Mouse (Mus musculus): ENCODE data around the gene Pnpla7. TPM values are rescaled to one million over a fixed set of nuclear protein-coding genes. Genes with fewer than 3 reads are reported as not detected.
A peak's percentile ranks its signal among the peaks of the same experiment; 100 is the strongest.
"Not testable (repeated sequence)": the region's sequence is repeated elsewhere in the genome, so short reads cannot be mapped to it uniquely, and the experiment has no call there.

Pnpla7 gene
- polyA plus RNA-seq, 1 experiment from 2014 or later = 5.2 TPM

GRCm38 (mm10) chr2:24950189-24950535, 25.7 kb upstream of the Pnpla7 start:
- peak; percentile 46 for ATAC-seq (ENCODE audit: low FRiP score, low read depth)
- WGBS = under 1% methylated on average over 31 of the region's 31 CpGs
- H3K4me3 ChIP-seq = peak overlapping the region; percentile 97

GRCm38 (mm10) chr2:24952537-24953055, 23.2 kb upstream of the Pnpla7 start:
- no peak for ATAC-seq (ENCODE audit: low FRiP score, low read depth)
- 86% methylated on average over 4 of the region's 4 CpGs for WGBS

More at GRCm38 (mm10) chr2:24950189-24950535, 25.7 kb upstream of the Pnpla7 start:
- H3K27ac ChIP-seq = peak overlapping the region; percentile 42; the same call in 1 of the 2 replicates
- peak overlapping the region; percentile 91 for H3K9ac ChIP-seq
- peak overlapping the region; percentile 96 for H3K4me2 ChIP-seq (replicated peaks)
- no peaks in the 10 kb centered on the region for H3K27me3 ChIP-seq (replicated peaks)
- H3K36me3 ChIP-seq = peaks cover 34% of the 10 kb centered on the region
- no peaks in the 10 kb centered on the region for H3K9me3 ChIP-seq
- H3K4me1 ChIP-seq = peaks cover 10% of the 10 kb centered on the region

GRCm38 (mm10) chr2:24960910-24961309, 14.9 kb upstream of the Pnpla7 start:
- no peak for ATAC-seq (ENCODE audit: low FRiP score, low read depth)
- 36% methylated on average over 3 of the region's 3 CpGs for WGBS
- Histone ChIP-seq H3K27me3 (replicated peaks) (no peaks in the 10 kb centered on the region), H3K4me3 (no peak overlapping the region), H3K36me3 (peaks cover 50% of the 10 kb centered on the region), H3K27ac (no peak overlapping the region), H3K9ac (no peak overlapping the region), H3K4me1 (peaks cover 11% of the 10 kb centered on the region), H3K9me3 (no peaks in the 10 kb centered on the region), H3K4me2 (replicated peaks) (no peak overlapping the region)

More at GRCm38 (mm10) chr2:24952537-24953055, 23.2 kb upstream of the Pnpla7 start:
- Histone ChIP-seq H3K4me2 (replicated peaks) (no peak overlapping the region), H3K27me3 (replicated peaks) (no peaks in the 10 kb centered on the region), H3K4me3 (no peak overlapping the region), H3K9ac (no peak overlapping the region), H3K9me3 (no peaks in the 10 kb centered on the region), H3K36me3 (peaks cover 53% of the 10 kb centered on the region), H3K4me1 (peaks cover 10% of the 10 kb centered on the region), H3K27ac (no peak overlapping the region)

GRCm38 (mm10) chr2:24962304-24963000, 13.4 kb upstream of the Pnpla7 start, which contains the start of gene Dph7:
Gene Dph7, plus strand, starts transcription at chr2:24962400.
- H3K27ac ChIP-seq = no peak within 1 kb of the TSS
- ATAC-seq (ENCODE audit: low FRiP score, low read depth) = peak; percentile 93
- H3K4me2 ChIP-seq (replicated peaks) = peak within 1 kb of the TSS; percentile 73
- no peaks in the 10 kb centered on the region for H3K27me3 ChIP-seq (replicated peaks)
- H3K9ac ChIP-seq = peak within 1 kb of the TSS; percentile 72
- WGBS = 2% methylated on average over 28 of the region's 28 CpGs
- peaks cover 11% of the 10 kb centered on the region for H3K4me1 ChIP-seq
- no peaks in the 10 kb centered on the region for H3K9me3 ChIP-seq
- H3K4me3 ChIP-seq = peak within 1 kb of the TSS; percentile 84
- H3K36me3 ChIP-seq = peaks cover 47% of the 10 kb centered on the region

- H3K4me1 ChIP-seq = peaks cover 13% of the 10 kb centered on the region
- H3K27ac ChIP-seq = no peak overlapping the region
- no peak overlapping the region for H3K4me3 ChIP-seq
- no peak for ATAC-seq (ENCODE audit: low FRiP score, low read depth)
- no peak overlapping the region for H3K4me2 ChIP-seq (replicated peaks)
- WGBS = 90% methylated on average over 4 of the region's 4 CpGs
- H3K36me3 ChIP-seq = peaks cover 63% of the 10 kb centered on the region
- no peaks in the 10 kb centered on the region for H3K27me3 ChIP-seq (replicated peaks)
- no peaks in the 10 kb centered on the region for H3K9me3 ChIP-seq
- no peak overlapping the region for H3K9ac ChIP-seq
These were observed 5.4 kb upstream of the Pnpla7 start for GRCm38 (mm10) chr2:24970386-24970785.

GRCm38 (mm10) chr2:24974452-24974851, 1.4 kb upstream of the Pnpla7 start:
- H3K4me1 ChIP-seq = peaks cover 22% of the 10 kb centered on the region
- under 1% methylated on average over 17 of the region's 17 CpGs for WGBS
- not testable (repeated sequence) for ATAC-seq (ENCODE audit: low FRiP score, low read depth); H3K9me3 ChIP-seq; H3K27ac ChIP-seq; H3K27me3 ChIP-seq (replicated peaks)
- peaks cover 33% of the 10 kb centered on the region for H3K36me3 ChIP-seq
- H3K4me3 ChIP-seq = peak overlapping the region; percentile 66
- H3K4me2 ChIP-seq (replicated peaks) = peak overlapping the region; percentile 85
- H3K9ac ChIP-seq = peak overlapping the region; percentile 54

GRCm38 (mm10) chr2:24974906-24975703, 728 bp upstream of the Pnpla7 start, which contains the start of gene Mrpl41:
Gene Mrpl41, minus strand, starts transcription at chr2:24975098.
- peak within 1 kb of the TSS; percentile 54 for H3K9ac ChIP-seq
- WGBS = under 1% methylated on average over 64 of the region's 64 CpGs

GRCm38 (mm10) chr2:24976960-24977359, 1.1 kb downstream of the Pnpla7 start:
- Histone ChIP-seq H3K27ac (no peak overlapping the region), H3K9ac (no peak overlapping the region), H3K9me3 (no peaks in the 10 kb centered on the region), H3K36me3 (peaks cover 10% of the 10 kb centered on the region), H3K4me1 (peaks cover 22% of the 10 kb centered on the region), H3K27me3 (replicated peaks) (no peaks in the 10 kb centered on the region), H3K4me3 (no peak overlapping the region), H3K4me2 (replicated peaks) (no peak overlapping the region)
- WGBS = 92% methylated on average over 5 of the region's 5 CpGs
- ATAC-seq (ENCODE audit: low FRiP score, low read depth) = no peak

More at GRCm38 (mm10) chr2:24974906-24975703, 728 bp upstream of the Pnpla7 start, which contains the start of gene Mrpl41:
- peak within 1 kb of the TSS; percentile 85 for H3K4me2 ChIP-seq (replicated peaks)
- ATAC-seq (ENCODE audit: low FRiP score, low read depth) = peak; percentile 100
- H3K9me3 ChIP-seq = no peaks in the 10 kb centered on the region
- peak within 1 kb of the TSS; percentile 66 for H3K4me3 ChIP-seq
- H3K27ac ChIP-seq = peak within 1 kb of the TSS; percentile 64
- H3K36me3 ChIP-seq = peaks cover 27% of the 10 kb centered on the region
- no peaks in the 10 kb centered on the region for H3K27me3 ChIP-seq (replicated peaks)
- H3K4me1 ChIP-seq = peaks cover 22% of the 10 kb centered on the region

- no peak for ATAC-seq (ENCODE audit: low FRiP score, low read depth)
- Histone ChIP-seq H3K27ac (no peak overlapping the region), H3K9me3 (no peaks in the 10 kb centered on the region), H3K9ac (no peak overlapping the region), H3K27me3 (replicated peaks) (no peaks in the 10 kb centered on the region), H3K4me2 (replicated peaks) (no peak overlapping the region), H3K4me1 (no peaks in the 10 kb centered on the region), H3K4me3 (no peak overlapping the region), H3K36me3 (no peaks in the 10 kb centered on the region)
- 64% methylated on average over 2 of the region's 2 CpGs for WGBS
These were observed 11.9 kb downstream of the Pnpla7 start for GRCm38 (mm10) chr2:24987762-24988161.

GRCm38 (mm10) chr2:24995332-24995731, 19.5 kb downstream of the Pnpla7 start:
- Histone ChIP-seq H3K4me3 (no peak overlapping the region), H3K27ac (no peak overlapping the region), H3K4me1 (no peaks in the 10 kb centered on the region), H3K36me3 (no peaks in the 10 kb centered on the region), H3K27me3 (replicated peaks) (no peaks in the 10 kb centered on the region), H3K9ac (no peak overlapping the region), H3K9me3 (no peaks in the 10 kb centered on the region), H3K4me2 (replicated peaks) (no peak overlapping the region)
- 94% methylated on average over 6 of the region's 6 CpGs for WGBS
- ATAC-seq (ENCODE audit: low FRiP score, low read depth) = no peak

- ATAC-seq (ENCODE audit: low FRiP score, low read depth) = no peak
- Histone ChIP-seq H3K4me1 (no peaks in the 10 kb centered on the region), H3K9me3 (no peaks in the 10 kb centered on the region), H3K36me3 (no peaks in the 10 kb centered on the region), H3K27ac (no peak overlapping the region), H3K27me3 (replicated peaks) (no peaks in the 10 kb centered on the region), H3K4me2 (replicated peaks) (no peak overlapping the region), H3K4me3 (no peak overlapping the region), H3K9ac (no peak overlapping the region)
- WGBS = 97% methylated on average over 2 of the region's 2 CpGs
These were observed 20.6 kb downstream of the Pnpla7 start for GRCm38 (mm10) chr2:24996471-24996870.

GRCm38 (mm10) chr2:25000544-25001235, 24.9 kb downstream of the Pnpla7 start:
- no peaks in the 10 kb centered on the region for H3K27me3 ChIP-seq (replicated peaks)
- H3K4me2 ChIP-seq (replicated peaks) = no peak overlapping the region
- H3K36me3 ChIP-seq = no peaks in the 10 kb centered on the region
- WGBS = 84% methylated on average over 3 of the region's 3 CpGs
- no peaks in the 10 kb centered on the region for H3K4me1 ChIP-seq
- no peak overlapping the region for H3K27ac ChIP-seq
- no peak for ATAC-seq (ENCODE audit: low FRiP score, low read depth)
- no peak overlapping the region for H3K4me3 ChIP-seq
- H3K9ac ChIP-seq = no peak overlapping the region
- no peaks in the 10 kb centered on the region for H3K9me3 ChIP-seq

Data from neural tube, embryonic 12.5 days (tissue).